Mouse (Mus musculus) CD4-positive naive resting alpha-beta T cell, adult 76 days (primary cell): Measurements from ENCODE around the gene Hmgn3. TPM values are rescaled to one million over a fixed set of nuclear protein-coding genes. Genes with fewer than 3 reads are reported as not detected.

ENCODE experiments used
- total RNA-seq: library from RNA; stranded (reverse); gene quantifications from one replicate; pipeline ENCODE4 v1.2.4, GENCODE M21; 2023

Hmgn3 gene
- 0.59 TPM for total RNA-seq

GRCm38 (mm10) chr9:83146446-83147188 lies at the start of gene Hmgn3:
Gene Hmgn3, minus strand, starts transcription at chr9:83146685.

Other genes starting within 250 kb of the Hmgn3 start
- gene Phip, start 171.2 kb downstream of the Hmgn3 start, total RNA-seq: 162 TPM